Mouse (Mus musculus) layer of hippocampus, postnatal 10 days (tissue): ENCODE measurements around the gene Ybx2. TPM values are rescaled to one million over a fixed set of nuclear protein-coding genes. Genes with fewer than 3 reads are reported as not detected.

Experiments
- DNase-seq, 2 experiments: peaks; one replicate each; pipeline ENCODE4 v3.0.0; 2021; ENCODE audit warnings: low spot score in 2 of 2
- long read RNA-seq: library from polyadenylated mRNA; stranded (forward); transcript quantifications from one replicate; pipeline ENCODE4 v2.0.0, GENCODE M21; 2023
- total RNA-seq, 2 experiments: library from RNA; stranded (reverse); gene quantifications; 2 replicates each; pipeline ENCODE4 v1.2.3; 2021

Gene Ybx2
- total RNA-seq: 1 to 10 TPM; 9.2 to 9.5 TPM
- long read RNA-seq, partial matches to known transcripts: 1 of 4 reads
- long read RNA-seq, other reads (novel, unspliced or antisense): 1 of 4 reads

GRCm38 (mm10) chr11:69935137-69935879, at the start of gene Ybx2:
Gene Ybx2 (plus strand): TSS chr11:69935796.
- peak; percentile 78 to 87 for DNase-seq

- DNase-seq: no peak
These were observed 48.5 kb upstream of the Ybx2 start for GRCm38 (mm10) chr11:69886907-69887635.

GRCm38 (mm10) chr11:69891482-69891881, 44.1 kb upstream of the Ybx2 start:
- peak; percentile 36 to 62 for DNase-seq

- DNase-seq: no peak
These were observed 40.9 kb upstream of the Ybx2 start for GRCm38 (mm10) chr11:69894671-69895070.

GRCm38 (mm10) chr11:69895291-69895690, 40.3 kb upstream of the Ybx2 start, which contains the start of gene Acap1:
Gene Acap1 (minus strand): TSS chr11:69895539.
- DNase-seq: no peak

- no peak for DNase-seq
These were observed 35.7 kb upstream of the Ybx2 start for GRCm38 (mm10) chr11:69899870-69900269.

GRCm38 (mm10) chr11:69900471-69901405, 34.9 kb upstream of the Ybx2 start, which contains the start of the genes 2810408A11Rik and Neurl4:
Gene 2810408A11Rik (minus strand): TSS chr11:69900987.
Gene Neurl4 (plus strand): TSS chr11:69901072.
- DNase-seq: peak; percentile 80 to 86

- peak; percentile 95 for DNase-seq
These were observed 34.2 kb upstream of the Ybx2 start for GRCm38 (mm10) chr11:69901406-69901846.

GRCm38 (mm10) chr11:69901993-69902392, 33.6 kb upstream of the Ybx2 start:
- DNase-seq: peak in 1 of 2 experiments; percentile 30

GRCm38 (mm10) chr11:69902972-69903371, 32.6 kb upstream of the Ybx2 start:
- no peak for DNase-seq

- no peak for DNase-seq
These were observed 31.3 kb upstream of the Ybx2 start for GRCm38 (mm10) chr11:69904311-69904710.

GRCm38 (mm10) chr11:69908645-69909044, 27.0 kb upstream of the Ybx2 start:
- DNase-seq: no peak

GRCm38 (mm10) chr11:69909174-69909573, 26.4 kb upstream of the Ybx2 start:
- DNase-seq: no peak

- DNase-seq: no peak
These were observed 25.4 kb upstream of the Ybx2 start for GRCm38 (mm10) chr11:69910177-69910576.

GRCm38 (mm10) chr11:69910781-69911560, 24.6 kb upstream of the Ybx2 start:
- DNase-seq: no peak

GRCm38 (mm10) chr11:69911701-69912100, 23.9 kb upstream of the Ybx2 start:
- no peak for DNase-seq

GRCm38 (mm10) chr11:69912716-69913530, 22.7 kb upstream of the Ybx2 start:
- DNase-seq: no peak

GRCm38 (mm10) chr11:69913554-69914371, 21.8 kb upstream of the Ybx2 start, which contains the start of gene Gps2:
Gene Gps2 (plus strand): TSS chr11:69913888.
- DNase-seq: peak; percentile 91 to 92
